Mouse (Mus musculus): ENCODE measurements around the gene Pdlim4.

The Pdlim4 gene

DNA sequence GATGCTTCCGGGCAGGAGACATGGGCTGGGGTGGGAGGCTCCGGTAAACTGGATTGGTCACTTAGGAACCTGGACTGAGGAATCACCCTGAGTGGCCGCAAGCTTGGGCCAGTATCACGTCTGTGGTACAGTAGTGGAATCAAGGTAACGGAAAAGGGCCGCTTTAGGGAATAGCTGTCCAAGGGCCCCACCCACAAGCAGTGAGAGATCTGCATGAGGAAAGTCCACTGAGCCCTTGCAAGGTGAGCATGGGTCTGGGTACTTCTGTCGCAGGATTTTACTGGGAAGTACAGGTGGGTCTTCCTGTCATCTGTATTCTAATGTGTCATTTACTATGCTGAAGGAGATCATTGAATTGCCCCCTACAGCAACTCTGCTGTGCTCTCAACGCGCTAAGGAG lies 32.9 kb upstream of the Pdlim4 start:
- Histone ChIP-seq H3K36me3 (ENCODE audit: insufficient read depth, low read length) (0 out of 2 replicates have a peak, but pooled peaks cover 4% of the 10 kb centered on the region), H3K4me1 (replicated peaks; ENCODE audit: low read depth, low read length) (peaks cover 17% of the 10 kb centered on the region), H3K4me3 (replicated peaks; ENCODE audit: low read length) (peak overlapping the region; percentile 84), H3K27me3 (ENCODE audit: insufficient read depth, low read length) (peaks cover 75% of the 10 kb centered on the region), H3K9me3 (ENCODE audit: low read length) (no peaks in the 10 kb centered on the region)
- TF ChIP-seq POU5F1 (IDR thresholded peaks at IDR 0.05; ENCODE audit: borderline replicate concordance, low read length) (no peak), CTCF (conservative IDR thresholded peaks at IDR 0.05; ENCODE audit: low read length) (no peak), NANOG (IDR thresholded peaks at IDR 0.05; ENCODE audit: borderline replicate concordance, low read length) (no peak)

DNA sequence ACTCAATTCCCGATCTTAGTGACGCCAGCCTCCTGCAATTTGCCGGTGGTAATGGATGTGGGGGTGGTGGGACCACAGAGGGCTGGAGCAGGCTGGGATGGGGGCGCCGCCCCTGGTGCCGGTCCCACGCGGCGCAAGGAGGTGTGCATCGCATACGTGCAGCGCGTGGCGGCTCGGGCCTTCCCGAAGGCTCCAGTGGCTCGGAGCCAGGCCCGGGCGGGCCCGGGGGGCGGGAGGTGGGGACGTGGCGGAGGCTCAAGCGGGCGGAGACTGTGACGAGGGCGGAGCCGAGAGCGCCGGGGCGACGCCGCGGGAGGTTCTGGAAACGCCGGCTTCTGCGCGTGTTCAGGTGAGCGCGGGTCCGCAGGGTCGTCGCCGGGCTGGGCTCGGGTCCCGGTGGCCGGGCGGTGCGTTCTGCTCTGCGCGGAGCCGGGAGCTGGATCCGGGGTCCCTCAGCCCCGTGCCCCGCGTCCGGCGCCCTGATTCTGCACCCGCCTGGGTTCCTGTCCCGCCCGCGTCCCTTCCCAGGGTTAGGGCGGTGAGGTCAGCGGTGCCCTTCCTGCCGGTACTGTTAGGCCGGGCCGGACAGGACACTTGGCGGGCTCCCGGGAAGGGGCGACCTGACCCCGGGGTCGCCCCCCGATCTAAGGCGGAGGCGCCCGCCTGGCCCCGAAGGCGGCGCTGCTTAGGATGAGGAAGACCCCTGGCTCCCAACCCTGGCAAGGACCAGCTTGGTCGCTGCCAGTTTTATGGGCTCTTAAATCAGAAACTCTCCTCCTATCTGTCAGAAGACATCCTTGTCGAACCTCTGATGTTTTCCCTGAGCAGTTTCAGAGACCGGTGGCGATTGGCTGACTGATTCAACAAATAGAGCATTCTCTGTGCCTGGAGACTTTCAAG lies 32.1 kb upstream of the Pdlim4 start:
- peak overlapping the region; percentile 84 for H3K4me3 ChIP-seq (replicated peaks; ENCODE audit: low read length)
- no peaks in the 10 kb centered on the region for H3K9me3 ChIP-seq (ENCODE audit: low read length)
- H3K36me3 ChIP-seq (ENCODE audit: insufficient read depth, low read length) = 0 out of 2 replicates have a peak, but pooled peaks cover 4% of the 10 kb centered on the region
- H3K4me1 ChIP-seq (replicated peaks; ENCODE audit: low read depth, low read length) = peaks cover 17% of the 10 kb centered on the region
- TF ChIP-seq POU5F1 (IDR thresholded peaks at IDR 0.05; ENCODE audit: borderline replicate concordance, low read length) = no peak
- no peak for TF ChIP-seq CTCF (conservative IDR thresholded peaks at IDR 0.05; ENCODE audit: low read length)
- TF ChIP-seq NANOG (IDR thresholded peaks at IDR 0.05; ENCODE audit: borderline replicate concordance, low read length) = no peak
- H3K27me3 ChIP-seq (ENCODE audit: insufficient read depth, low read length) = peaks cover 68% of the 10 kb centered on the region

DNA sequence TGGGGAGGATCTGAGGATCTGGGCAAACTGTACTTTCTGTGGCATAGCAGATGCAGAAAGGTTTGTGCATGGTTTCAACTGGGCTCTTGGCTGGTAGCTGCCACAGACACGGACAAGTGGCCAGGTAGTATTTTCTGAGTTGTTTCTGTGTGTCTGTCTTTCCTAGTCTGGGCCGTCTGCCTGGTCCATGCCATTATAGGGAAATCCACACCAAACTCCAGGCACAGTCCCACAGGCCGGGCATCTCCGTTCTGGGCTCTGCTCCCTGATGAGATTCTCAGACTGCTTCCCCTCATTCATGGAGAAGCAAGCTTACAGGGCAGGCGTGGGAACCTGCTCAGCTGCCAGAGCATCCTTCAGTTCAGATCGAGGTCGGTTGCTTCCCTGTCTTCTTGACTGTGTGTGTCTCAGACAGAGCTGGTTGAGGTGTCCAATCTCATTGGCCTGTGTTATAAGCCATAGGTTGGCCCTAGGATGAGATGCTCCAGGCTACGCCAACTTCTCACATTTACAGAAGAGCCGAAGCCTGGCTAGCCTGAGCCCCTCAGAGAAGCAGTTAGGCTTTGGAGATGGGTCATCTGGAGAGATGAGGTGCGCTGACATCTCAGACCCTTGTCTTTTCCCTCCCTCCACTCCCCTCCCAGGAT lies 31.4 kb upstream of the Pdlim4 start, which contains the start of gene P4ha2:
TSS of gene P4ha2 (plus strand) at position 51 of the 647 bp plus-strand sequence.
- Histone ChIP-seq H3K36me3 (ENCODE audit: insufficient read depth, low read length) (0 out of 2 replicates have a peak, but pooled peaks cover 4% of the 10 kb centered on the region), H3K4me3 (replicated peaks; ENCODE audit: low read length) (peak within 1 kb of the TSS; percentile 84), H3K4me1 (replicated peaks; ENCODE audit: low read depth, low read length) (peaks cover 17% of the 10 kb centered on the region), H3K9me3 (ENCODE audit: low read length) (no peaks in the 10 kb centered on the region), H3K27me3 (ENCODE audit: insufficient read depth, low read length) (peaks cover 60% of the 10 kb centered on the region)
- TF ChIP-seq CTCF (conservative IDR thresholded peaks at IDR 0.05; ENCODE audit: low read length) = no peak

DNA sequence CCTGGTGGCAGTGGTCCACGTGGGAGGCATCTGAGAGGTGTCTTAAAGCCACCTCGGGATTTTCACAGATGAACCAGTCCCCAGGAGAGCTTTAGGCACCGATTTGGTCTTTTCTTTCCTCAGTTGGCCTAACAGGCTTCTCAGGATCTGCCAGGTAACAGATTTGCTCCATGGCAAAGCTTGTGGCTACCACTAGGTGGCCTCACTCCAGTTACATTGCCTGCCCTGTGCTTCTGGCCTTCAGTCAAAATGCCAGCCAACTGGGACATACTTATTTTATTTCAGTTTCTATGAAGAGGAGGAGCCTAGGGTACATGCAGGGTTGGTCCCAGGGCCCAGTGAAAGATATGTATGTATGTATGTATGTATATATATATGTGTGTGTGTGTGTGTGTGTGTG lies 24.2 kb upstream of the Pdlim4 start:
- H3K4me1 ChIP-seq (replicated peaks; ENCODE audit: low read depth, low read length) = peaks cover 7% of the 10 kb centered on the region
- H3K9me3 ChIP-seq (ENCODE audit: low read length) = no peaks in the 10 kb centered on the region
- TF ChIP-seq CTCF (conservative IDR thresholded peaks at IDR 0.05; ENCODE audit: low read length) (peak; percentile 89), POU5F1 (IDR thresholded peaks at IDR 0.05; ENCODE audit: borderline replicate concordance, low read length) (no peak)
- no peaks in the 10 kb centered on the region for H3K36me3 ChIP-seq (ENCODE audit: insufficient read depth, low read length)
- H3K27me3 ChIP-seq (ENCODE audit: insufficient read depth, low read length) = peaks cover 3% of the 10 kb centered on the region
- H3K4me3 ChIP-seq (replicated peaks; ENCODE audit: low read length) = no peak overlapping the region

DNA sequence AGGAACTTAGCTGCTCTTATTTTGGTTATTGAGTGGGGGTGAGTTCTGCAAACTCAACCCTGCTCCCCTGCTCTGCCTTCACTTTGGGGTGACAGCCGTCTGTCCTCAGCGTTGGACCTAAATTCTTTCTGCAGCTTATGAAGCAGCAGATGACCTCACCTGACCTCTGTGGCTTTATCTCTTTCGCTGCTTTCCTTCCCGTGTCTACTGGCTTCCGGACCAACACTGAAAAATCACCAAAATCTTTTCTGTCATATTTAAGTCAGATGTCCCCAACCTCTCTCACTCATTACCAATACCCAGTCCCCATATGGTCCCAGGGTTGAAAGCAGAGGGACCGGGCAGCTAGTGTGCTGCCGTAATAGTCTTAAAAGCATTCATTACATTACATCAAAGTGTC lies 23.4 kb upstream of the Pdlim4 start:
- Histone ChIP-seq H3K4me3 (replicated peaks; ENCODE audit: low read length) (no peak overlapping the region), H3K27me3 (ENCODE audit: insufficient read depth, low read length) (no peaks in the 10 kb centered on the region), H3K9me3 (ENCODE audit: low read length) (no peaks in the 10 kb centered on the region), H3K4me1 (replicated peaks; ENCODE audit: low read depth, low read length) (0 out of 2 replicates have a peak, but pooled peaks cover 6% of the 10 kb centered on the region), H3K36me3 (ENCODE audit: insufficient read depth, low read length) (no peaks in the 10 kb centered on the region)
- no peak for TF ChIP-seq NANOG (IDR thresholded peaks at IDR 0.05; ENCODE audit: borderline replicate concordance, low read length)
- TF ChIP-seq POU5F1 (IDR thresholded peaks at IDR 0.05; ENCODE audit: borderline replicate concordance, low read length) = no peak
- no peak for TF ChIP-seq CTCF (conservative IDR thresholded peaks at IDR 0.05; ENCODE audit: low read length)

DNA sequence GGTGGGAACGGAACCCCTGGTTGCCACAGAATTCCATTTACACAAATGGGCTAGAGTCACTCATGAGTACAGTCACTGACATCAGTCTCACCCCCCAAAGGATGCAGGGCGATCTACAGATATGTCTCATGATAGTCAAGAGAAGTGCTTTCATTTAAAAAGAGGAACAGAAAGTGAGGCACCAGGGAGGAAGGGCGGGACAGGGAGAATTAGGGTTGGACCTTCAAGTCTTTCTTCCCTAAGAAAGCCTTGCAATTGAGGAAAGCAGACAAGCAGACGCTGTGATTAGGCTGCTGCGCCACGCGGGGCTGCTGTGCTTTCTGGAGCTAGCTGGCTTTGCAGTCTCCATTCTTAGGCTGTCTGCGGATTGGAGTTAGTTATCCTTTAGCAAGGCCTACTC lies 22.9 kb upstream of the Pdlim4 start:
- TF ChIP-seq POU5F1 (IDR thresholded peaks at IDR 0.05; ENCODE audit: borderline replicate concordance, low read length) = no peak
- no peak for TF ChIP-seq NANOG (IDR thresholded peaks at IDR 0.05; ENCODE audit: borderline replicate concordance, low read length)
- Histone ChIP-seq H3K36me3 (ENCODE audit: insufficient read depth, low read length) (no peaks in the 10 kb centered on the region), H3K27me3 (ENCODE audit: insufficient read depth, low read length) (no peaks in the 10 kb centered on the region; the same call in 1 of the 2 replicates), H3K9me3 (ENCODE audit: low read length) (no peaks in the 10 kb centered on the region), H3K4me3 (replicated peaks; ENCODE audit: low read length) (no peak overlapping the region), H3K4me1 (replicated peaks; ENCODE audit: low read depth, low read length) (0 out of 2 replicates have a peak, but pooled peaks cover 6% of the 10 kb centered on the region)

DNA sequence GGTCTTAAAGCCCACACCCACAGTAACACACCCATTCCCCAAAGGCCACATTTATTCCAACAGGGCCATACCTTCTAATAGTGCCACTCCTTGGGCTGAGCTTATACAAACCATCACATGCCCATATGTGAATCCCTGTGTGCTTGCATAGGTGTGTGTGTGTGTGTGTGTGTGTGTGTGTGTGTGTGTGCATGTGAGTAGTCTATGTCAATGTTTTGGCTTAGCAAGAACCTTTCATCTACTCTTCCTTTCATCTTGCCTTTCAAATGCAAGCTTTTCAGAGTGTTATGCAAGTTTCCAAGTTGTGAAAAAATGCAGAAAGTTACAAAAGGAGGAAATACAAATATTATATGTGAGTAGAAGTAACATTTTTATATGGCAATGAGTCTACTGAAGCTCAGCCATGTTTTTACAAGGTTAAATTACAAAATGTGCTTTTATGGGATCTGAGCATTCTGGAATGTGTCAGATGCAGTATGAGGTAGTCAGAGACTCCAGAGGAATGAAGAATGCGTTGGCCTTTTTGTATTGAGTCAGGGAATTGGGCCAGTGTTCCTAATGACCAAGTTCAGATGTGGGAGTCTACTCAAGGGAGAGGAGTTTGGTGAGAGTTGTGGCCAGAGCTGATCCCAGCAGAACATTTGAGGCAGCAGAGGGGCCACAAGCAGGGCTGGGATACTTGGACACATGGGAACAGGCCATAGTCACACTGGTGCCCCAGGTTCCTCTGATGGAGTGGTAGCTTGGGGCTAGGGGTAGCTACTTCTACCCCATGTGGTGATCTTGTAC lies 21.5 kb upstream of the Pdlim4 start:
- no peak overlapping the region for H3K4me3 ChIP-seq (replicated peaks; ENCODE audit: low read length)
- TF ChIP-seq CTCF (conservative IDR thresholded peaks at IDR 0.05; ENCODE audit: low read length) = no peak
- TF ChIP-seq POU5F1 (IDR thresholded peaks at IDR 0.05; ENCODE audit: borderline replicate concordance, low read length) = no peak
- no peak for TF ChIP-seq NANOG (IDR thresholded peaks at IDR 0.05; ENCODE audit: borderline replicate concordance, low read length)
- H3K36me3 ChIP-seq (ENCODE audit: insufficient read depth, low read length) = no peaks in the 10 kb centered on the region
- no peaks in the 10 kb centered on the region; the same call in 1 of the 2 replicates for H3K27me3 ChIP-seq (ENCODE audit: insufficient read depth, low read length)
- H3K9me3 ChIP-seq (ENCODE audit: low read length) = no peaks in the 10 kb centered on the region
- H3K4me1 ChIP-seq (replicated peaks; ENCODE audit: low read depth, low read length) = 0 out of 2 replicates have a peak, but pooled peaks cover 6% of the 10 kb centered on the region

DNA sequence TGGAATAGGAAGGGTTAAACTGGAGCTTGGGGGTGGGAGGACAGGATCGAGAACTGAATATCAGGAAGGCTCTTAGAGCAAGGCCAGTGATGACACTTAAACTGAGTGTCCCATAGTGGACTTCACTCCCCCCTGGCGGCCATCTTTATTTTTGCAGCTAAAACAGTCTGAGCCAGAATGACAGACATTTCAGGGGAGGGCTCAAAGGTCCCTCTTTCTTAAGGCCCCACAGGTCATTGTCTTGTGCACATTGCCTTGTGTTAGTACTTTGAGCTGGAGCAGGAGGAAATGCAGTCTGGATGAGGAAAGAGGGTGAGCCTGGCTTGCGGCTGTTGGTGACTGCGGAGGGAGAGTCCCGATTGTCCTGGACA lies 20.1 kb upstream of the Pdlim4 start:
- H3K9me3 ChIP-seq (ENCODE audit: low read length) = no peaks in the 10 kb centered on the region
- no peaks in the 10 kb centered on the region; the same call in 1 of the 2 replicates for H3K27me3 ChIP-seq (ENCODE audit: insufficient read depth, low read length)
- TF ChIP-seq NANOG (IDR thresholded peaks at IDR 0.05; ENCODE audit: borderline replicate concordance, low read length) = no peak
- TF ChIP-seq CTCF (conservative IDR thresholded peaks at IDR 0.05; ENCODE audit: low read length) = peak; percentile 68
- no peak for TF ChIP-seq POU5F1 (IDR thresholded peaks at IDR 0.05; ENCODE audit: borderline replicate concordance, low read length)
- 0 out of 2 replicates have a peak, but pooled peaks cover 6% of the 10 kb centered on the region for H3K4me1 ChIP-seq (replicated peaks; ENCODE audit: low read depth, low read length)
- no peaks in the 10 kb centered on the region for H3K36me3 ChIP-seq (ENCODE audit: insufficient read depth, low read length)
- no peak overlapping the region for H3K4me3 ChIP-seq (replicated peaks; ENCODE audit: low read length)

All from E14TG2a.4 (cell line).